Mouse (Mus musculus): ENCODE results near the gene Fbxo2. TPM values are rescaled to one million over a fixed set of nuclear protein-coding genes. Genes with fewer than 3 reads are reported as not detected.
"Not testable (repeated sequence)": the region's sequence is repeated elsewhere in the genome, so short reads cannot be mapped to it uniquely, and the experiment has no call there.

The Fbxo2 gene
- 1.5 and 1.9 TPM in 2 replicates for polyA plus RNA-seq (2014; fragmentation: Nextera tagmentation; extraction: Ambion mirVana)

- Histone ChIP-seq H3K9me3 (replicated peaks; ENCODE audit: control insufficient read depth, low read length) (no peaks in the 10 kb centered on the region), H3K27me3 (ENCODE audit: control insufficient read depth, insufficient read depth, low read length) (peaks cover 50% of the 10 kb centered on the region), H3K9ac (replicated peaks; ENCODE audit: low read length) (peak within 1 kb of the TSS; percentile 72), H3K4me1 (ENCODE audit: control insufficient read depth, insufficient read depth, low read length) (no peaks in the 10 kb centered on the region; the same call in none of the 2 replicates), H3K27ac (replicated peaks; ENCODE audit: low read depth, low read length) (peak within 1 kb of the TSS; percentile 38; the same call in 1 of the 2 replicates), H3K4me3 (ENCODE audit: low read depth, low read length) (peak within 1 kb of the TSS; percentile 63), H3K36me3 (replicated peaks; ENCODE audit: control insufficient read depth, insufficient read depth, low read depth, low read length) (no peaks in the 10 kb centered on the region; the same call in 1 of the 2 replicates), H3K4me2 (ENCODE audit: low read depth, low read length) (peak within 1 kb of the TSS; percentile 97)
- 1% methylated on average over 40 of the region's 43 CpGs for WGBS
- DNase-seq (ENCODE audit: low spot score) (peak; percentile 58), ATAC-seq (replicated peaks; ENCODE audit: insufficient number of reproducible peaks, low FRiP score, low TSS enrichment, low read depth) (no peak; the same call in 1 of the 2 replicates)
Measured at GRCm38 (mm10) chr4:148160436-148161390, at the start of gene Fbxo2, which contains the start of gene Fbxo44. TSS of gene Fbxo2 (plus strand) at chr4:148160621. TSS of gene Fbxo44 (minus strand) at chr4:148160482.

- 81% methylated on average over 12 of the region's 12 CpGs for WGBS
Measured at GRCm38 (mm10) chr4:148112519-148112918, 47.9 kb upstream of the Fbxo2 start.

GRCm38 (mm10) chr4:148114758-148115391, 45.5 kb upstream of the Fbxo2 start:
- H3K4me2 ChIP-seq (ENCODE audit: low read depth, low read length), result no peak overlapping the region
- peak overlapping the region; percentile 44 for H3K9ac ChIP-seq (replicated peaks; ENCODE audit: low read length)

More at GRCm38 (mm10) chr4:148112519-148112918, 47.9 kb upstream of the Fbxo2 start:
- no peaks in the 10 kb centered on the region for H3K4me1 ChIP-seq (ENCODE audit: control insufficient read depth, insufficient read depth, low read length)
- no peak for DNase-seq (ENCODE audit: low spot score)
- H3K36me3 ChIP-seq (replicated peaks; ENCODE audit: control insufficient read depth, insufficient read depth, low read depth, low read length), result no peaks in the 10 kb centered on the region
- H3K27ac ChIP-seq (replicated peaks; ENCODE audit: low read depth, low read length), result no peak overlapping the region
- no peaks in the 10 kb centered on the region; the same call in 1 of the 2 replicates for H3K9me3 ChIP-seq (replicated peaks; ENCODE audit: control insufficient read depth, low read length)
- H3K27me3 ChIP-seq (ENCODE audit: control insufficient read depth, insufficient read depth, low read length), result no peaks in the 10 kb centered on the region
- no peak overlapping the region for H3K4me2 ChIP-seq (ENCODE audit: low read depth, low read length)
- no peak overlapping the region for H3K9ac ChIP-seq (replicated peaks; ENCODE audit: low read length)
- no peak for ATAC-seq (replicated peaks; ENCODE audit: insufficient number of reproducible peaks, low FRiP score, low TSS enrichment, low read depth)
- H3K4me3 ChIP-seq (ENCODE audit: low read depth, low read length), result no peak overlapping the region

GRCm38 (mm10) chr4:148115467-148115866, 45.0 kb upstream of the Fbxo2 start:
- peak; percentile 72 for DNase-seq (ENCODE audit: low spot score)
- 3% methylated on average over 15 of the region's 15 CpGs for WGBS
- no peaks in the 10 kb centered on the region; the same call in 1 of the 2 replicates for H3K9me3 ChIP-seq (replicated peaks; ENCODE audit: control insufficient read depth, low read length)
- no peaks in the 10 kb centered on the region for H3K36me3 ChIP-seq (replicated peaks; ENCODE audit: control insufficient read depth, insufficient read depth, low read depth, low read length)
- 0 out of 2 replicates have a peak, but pooled peaks have one; percentile 10 for ATAC-seq (replicated peaks; ENCODE audit: insufficient number of reproducible peaks, low FRiP score, low TSS enrichment, low read depth)
- no peaks in the 10 kb centered on the region for H3K4me1 ChIP-seq (ENCODE audit: control insufficient read depth, insufficient read depth, low read length)
- peak overlapping the region; percentile 41 for H3K9ac ChIP-seq (replicated peaks; ENCODE audit: low read length)
- H3K27me3 ChIP-seq (ENCODE audit: control insufficient read depth, insufficient read depth, low read length), result no peaks in the 10 kb centered on the region
- H3K4me3 ChIP-seq (ENCODE audit: low read depth, low read length), result no peak overlapping the region
- H3K27ac ChIP-seq (replicated peaks; ENCODE audit: low read depth, low read length), result no peak overlapping the region
- H3K4me2 ChIP-seq (ENCODE audit: low read depth, low read length), result no peak overlapping the region

More at GRCm38 (mm10) chr4:148114758-148115391, 45.5 kb upstream of the Fbxo2 start:
- Histone ChIP-seq H3K4me3 (ENCODE audit: low read depth, low read length) (no peak overlapping the region), H3K4me1 (ENCODE audit: control insufficient read depth, insufficient read depth, low read length) (no peaks in the 10 kb centered on the region), H3K27ac (replicated peaks; ENCODE audit: low read depth, low read length) (no peak overlapping the region), H3K9me3 (replicated peaks; ENCODE audit: control insufficient read depth, low read length) (no peaks in the 10 kb centered on the region; the same call in 1 of the 2 replicates), H3K27me3 (ENCODE audit: control insufficient read depth, insufficient read depth, low read length) (no peaks in the 10 kb centered on the region), H3K36me3 (replicated peaks; ENCODE audit: control insufficient read depth, insufficient read depth, low read depth, low read length) (no peaks in the 10 kb centered on the region)
- DNase-seq (ENCODE audit: low spot score) (peak; percentile 91), ATAC-seq (replicated peaks; ENCODE audit: insufficient number of reproducible peaks, low FRiP score, low TSS enrichment, low read depth) (peak; percentile 63)
- 2% methylated on average over 15 of the region's 15 CpGs for WGBS

- Histone ChIP-seq H3K27me3 (ENCODE audit: control insufficient read depth, insufficient read depth, low read length) (no peaks in the 10 kb centered on the region), H3K4me2 (ENCODE audit: low read depth, low read length) (no peak overlapping the region), H3K27ac (replicated peaks; ENCODE audit: low read depth, low read length) (no peak overlapping the region), H3K9ac (replicated peaks; ENCODE audit: low read length) (no peak overlapping the region), H3K9me3 (replicated peaks; ENCODE audit: control insufficient read depth, low read length) (no peaks in the 10 kb centered on the region; the same call in 1 of the 2 replicates), H3K4me3 (ENCODE audit: low read depth, low read length) (no peak overlapping the region), H3K4me1 (ENCODE audit: control insufficient read depth, insufficient read depth, low read length) (no peaks in the 10 kb centered on the region), H3K36me3 (replicated peaks; ENCODE audit: control insufficient read depth, insufficient read depth, low read depth, low read length) (no peaks in the 10 kb centered on the region)
- no peak for ATAC-seq (replicated peaks; ENCODE audit: insufficient number of reproducible peaks, low FRiP score, low TSS enrichment, low read depth)
- no peak for DNase-seq (ENCODE audit: low spot score)
- 72% methylated on average over 4 of the region's 4 CpGs for WGBS
Measured at GRCm38 (mm10) chr4:148116657-148117056, 43.8 kb upstream of the Fbxo2 start.

- Histone ChIP-seq H3K9me3 (replicated peaks; ENCODE audit: control insufficient read depth, low read length) (no peaks in the 10 kb centered on the region; the same call in 1 of the 2 replicates), H3K4me1 (ENCODE audit: control insufficient read depth, insufficient read depth, low read length) (peaks cover 1% of the 10 kb centered on the region; the same call in 1 of the 2 replicates), H3K9ac (replicated peaks; ENCODE audit: low read length) (no peak overlapping the region), H3K4me2 (ENCODE audit: low read depth, low read length) (no peak overlapping the region), H3K27ac (replicated peaks; ENCODE audit: low read depth, low read length) (no peak overlapping the region), H3K36me3 (replicated peaks; ENCODE audit: control insufficient read depth, insufficient read depth, low read depth, low read length) (no peaks in the 10 kb centered on the region), H3K4me3 (ENCODE audit: low read depth, low read length) (no peak overlapping the region), H3K27me3 (ENCODE audit: control insufficient read depth, insufficient read depth, low read length) (no peaks in the 10 kb centered on the region)
- ATAC-seq (replicated peaks; ENCODE audit: insufficient number of reproducible peaks, low FRiP score, low TSS enrichment, low read depth) (no peak), DNase-seq (ENCODE audit: low spot score) (no peak)
- 71% methylated on average over 4 of the region's 4 CpGs for WGBS
Measured at GRCm38 (mm10) chr4:148117392-148117791, 43.0 kb upstream of the Fbxo2 start.

GRCm38 (mm10) chr4:148119578-148119977, 40.8 kb upstream of the Fbxo2 start:
- H3K36me3 ChIP-seq (replicated peaks; ENCODE audit: control insufficient read depth, insufficient read depth, low read depth, low read length); H3K27me3 ChIP-seq (ENCODE audit: control insufficient read depth, insufficient read depth, low read length); H3K4me3 ChIP-seq (ENCODE audit: low read depth, low read length); DNase-seq (ENCODE audit: low spot score); H3K9ac ChIP-seq (replicated peaks; ENCODE audit: low read length); H3K27ac ChIP-seq (replicated peaks; ENCODE audit: low read depth, low read length); H3K4me1 ChIP-seq (ENCODE audit: control insufficient read depth, insufficient read depth, low read length); H3K4me2 ChIP-seq (ENCODE audit: low read depth, low read length); ATAC-seq (replicated peaks; ENCODE audit: insufficient number of reproducible peaks, low FRiP score, low TSS enrichment, low read depth); H3K9me3 ChIP-seq (replicated peaks; ENCODE audit: control insufficient read depth, low read length): not testable (repeated sequence)
- WGBS, result 86% methylated on average over 9 of the region's 9 CpGs
